Mouse (Mus musculus) heart, embryonic 12.5 days (tissue): Measurements from ENCODE around the gene Ebf1. TPM values are rescaled to one million over a fixed set of nuclear protein-coding genes. Genes with fewer than 3 reads are reported as not detected.

Experiments
- ATAC-seq: fragments of 200-750 bp; cut with Nextera tagmentation; 2 replicates; pipeline ENCODE4 v1.8.0; 2017; ENCODE audit warnings: moderate TSS enrichment, moderate library complexity; ENCODE audit not compliant: insufficient number of reproducible peaks, low FRiP score
- H3K27ac ChIP-seq: fragments of 300-500 bp; sonication (generic); 2 replicates; pipeline ENCODE4 v1.5.1; 2016; ENCODE audit warnings: mild to moderate bottlenecking, moderate library complexity; ENCODE audit not compliant: poor library complexity, severe bottlenecking
- H3K27me3 ChIP-seq: fragments of 300-500 bp; sonication (generic); replicated peaks from 2 replicates; pipeline ENCODE4 v1.6.1; 2016; ENCODE audit warnings: mild to moderate bottlenecking, moderate library complexity
- H3K36me3 ChIP-seq: fragments of 300-500 bp; sonication (generic); 2 replicates; pipeline ENCODE4 v1.6.1; 2016; ENCODE audit warnings: mild to moderate bottlenecking, moderate library complexity
- H3K4me1 ChIP-seq: fragments of 300-500 bp; sonication (generic); replicated peaks from 2 replicates; pipeline ENCODE4 v1.6.1; 2016; ENCODE audit warnings: mild to moderate bottlenecking
- H3K4me2 ChIP-seq: fragments of 300-500 bp; sonication (generic); 2 replicates; pipeline ENCODE4 v1.6.1; 2016; ENCODE audit warnings: mild to moderate bottlenecking, moderate library complexity
- H3K4me3 ChIP-seq: fragments of 300-500 bp; sonication (generic); 2 replicates; pipeline ENCODE4 v1.5.1; 2016; ENCODE audit warnings: mild to moderate bottlenecking
- H3K9ac ChIP-seq: fragments of 300-500 bp; sonication (generic); 2 replicates; pipeline ENCODE4 v1.6.1; 2016; ENCODE audit warnings: mild to moderate bottlenecking, moderate library complexity
- H3K9me3 ChIP-seq: fragments of 300-500 bp; sonication (generic); replicated peaks from 2 replicates; pipeline ENCODE4 v1.6.1; 2016; ENCODE audit warnings: mild to moderate bottlenecking, moderate library complexity
- WGBS: fragments of 180-500 bp; shearing (Covaris S2); methylation state at CpG from one replicate; pipeline ENCODE4 v1.1.7; 2016; 5-methylcytosine and 5-hydroxymethylcytosine counted together
- polyA plus RNA-seq: library from polyadenylated mRNA; unstranded; fragments of >200 nt; fragmentation: Nextera tagmentation; extraction: Ambion mirVana; gene quantifications from 2 replicates; pipeline ENCODE4 v1.2.1, GENCODE M21; 2016

The Ebf1 gene
- polyA plus RNA-seq, 1 experiment from 2014 or later, result 13.9 TPM

GRCm38 (mm10) chr11:44946618-44947017 lies 329.5 kb downstream of the Ebf1 start:
- no peak overlapping the region for H3K9ac ChIP-seq
- no peak overlapping the region for H3K4me2 ChIP-seq
- no peak overlapping the region for H3K27ac ChIP-seq
- ATAC-seq, result no peak
- no peaks in the 10 kb centered on the region for H3K9me3 ChIP-seq
- no peaks in the 10 kb centered on the region for H3K27me3 ChIP-seq
- H3K4me3 ChIP-seq, result no peak overlapping the region
- WGBS, result 80% methylated on average over 3 of the region's 3 CpGs
- H3K4me1 ChIP-seq, result no peaks in the 10 kb centered on the region
- no peaks in the 10 kb centered on the region for H3K36me3 ChIP-seq

GRCm38 (mm10) chr11:44948541-44948940 lies 331.4 kb downstream of the Ebf1 start:
- H3K27ac ChIP-seq, result no peak overlapping the region
- no peak overlapping the region for H3K4me3 ChIP-seq
- no peak overlapping the region for H3K9ac ChIP-seq
- H3K4me2 ChIP-seq, result no peak overlapping the region
- 82% methylated on average over 6 of the region's 6 CpGs for WGBS
- no peaks in the 10 kb centered on the region for H3K27me3 ChIP-seq
- ATAC-seq, result no peak
- no peaks in the 10 kb centered on the region for H3K36me3 ChIP-seq
- no peaks in the 10 kb centered on the region for H3K4me1 ChIP-seq
- no peaks in the 10 kb centered on the region for H3K9me3 ChIP-seq

- ATAC-seq, result no peak
- WGBS, result 63% methylated on average over 3 of the region's 3 CpGs
Observed at GRCm38 (mm10) chr11:44949140-44949539, 332.0 kb downstream of the Ebf1 start.

DNA sequence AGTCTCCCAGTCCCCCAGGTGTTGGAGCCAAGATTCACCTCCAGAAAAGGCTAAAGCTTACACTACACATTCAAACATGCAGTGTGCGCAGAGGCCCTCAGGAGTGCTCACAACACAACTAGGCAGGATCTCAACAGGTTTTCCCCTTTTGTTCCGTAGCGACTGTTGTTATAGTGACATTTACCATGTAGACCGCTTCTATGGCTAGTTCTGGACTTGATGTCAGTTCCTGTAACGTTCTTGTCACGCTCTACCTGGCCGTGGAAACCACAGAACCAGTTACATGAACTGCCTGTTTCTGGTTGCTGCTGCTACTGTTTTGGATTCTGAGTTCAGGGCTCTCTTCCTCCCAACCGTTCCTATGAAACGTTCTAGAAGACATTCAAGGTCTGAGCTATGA lies 333.2 kb downstream of the Ebf1 start:
- Histone ChIP-seq H3K9ac (no peak overlapping the region), H3K4me1 (no peaks in the 10 kb centered on the region), H3K36me3 (no peaks in the 10 kb centered on the region), H3K27ac (no peak overlapping the region), H3K4me3 (no peak overlapping the region), H3K9me3 (no peaks in the 10 kb centered on the region), H3K4me2 (no peak overlapping the region), H3K27me3 (no peaks in the 10 kb centered on the region)
- 87% methylated on average over 9 of the region's 9 CpGs for WGBS
- ATAC-seq, result no peak

More at GRCm38 (mm10) chr11:44949140-44949539, 332.0 kb downstream of the Ebf1 start:
- Histone ChIP-seq H3K4me2 (no peak overlapping the region), H3K9me3 (no peaks in the 10 kb centered on the region), H3K4me1 (no peaks in the 10 kb centered on the region), H3K9ac (no peak overlapping the region), H3K27ac (no peak overlapping the region), H3K4me3 (no peak overlapping the region), H3K36me3 (no peaks in the 10 kb centered on the region), H3K27me3 (no peaks in the 10 kb centered on the region)

- H3K4me3 ChIP-seq, result no peak overlapping the region
- no peaks in the 10 kb centered on the region for H3K4me1 ChIP-seq
- WGBS, result 65% methylated on average over 4 of the region's 4 CpGs
- H3K27me3 ChIP-seq, result no peaks in the 10 kb centered on the region
- no peak overlapping the region for H3K27ac ChIP-seq
- no peak overlapping the region for H3K4me2 ChIP-seq
- no peak overlapping the region for H3K9ac ChIP-seq
- ATAC-seq, result no peak
- H3K36me3 ChIP-seq, result no peaks in the 10 kb centered on the region
- no peaks in the 10 kb centered on the region for H3K9me3 ChIP-seq
Observed at GRCm38 (mm10) chr11:44951506-44951905, 334.4 kb downstream of the Ebf1 start.

DNA sequence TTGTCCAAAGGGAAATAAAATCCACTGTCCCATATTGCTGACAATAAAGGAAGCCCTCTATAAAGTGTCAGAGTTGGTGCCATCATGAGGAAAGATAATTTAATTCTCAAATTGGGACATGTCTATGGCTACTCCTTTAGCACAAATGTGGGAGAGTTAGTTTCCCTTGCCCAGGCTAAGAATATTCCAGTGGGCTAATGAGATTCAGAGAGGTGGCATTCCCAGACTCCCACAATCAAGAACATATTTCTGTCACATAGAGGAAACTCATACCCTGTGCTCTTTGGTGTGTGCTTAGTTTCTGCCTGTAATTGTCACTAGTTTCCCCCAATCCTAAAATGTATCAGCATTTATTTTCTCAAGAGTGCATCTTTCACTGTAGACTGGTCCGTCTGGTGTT lies 336.2 kb downstream of the Ebf1 start:
- no peak overlapping the region for H3K4me3 ChIP-seq
- no peak overlapping the region for H3K4me2 ChIP-seq
- H3K36me3 ChIP-seq, result no peaks in the 10 kb centered on the region
- no peaks in the 10 kb centered on the region for H3K4me1 ChIP-seq
- no peak overlapping the region for H3K9ac ChIP-seq
- no peak for ATAC-seq
- H3K27ac ChIP-seq, result no peak overlapping the region
- H3K27me3 ChIP-seq, result no peaks in the 10 kb centered on the region
- H3K9me3 ChIP-seq, result no peaks in the 10 kb centered on the region
- WGBS, result 75% methylated on average over 1 of the region's 1 CpGs

DNA sequence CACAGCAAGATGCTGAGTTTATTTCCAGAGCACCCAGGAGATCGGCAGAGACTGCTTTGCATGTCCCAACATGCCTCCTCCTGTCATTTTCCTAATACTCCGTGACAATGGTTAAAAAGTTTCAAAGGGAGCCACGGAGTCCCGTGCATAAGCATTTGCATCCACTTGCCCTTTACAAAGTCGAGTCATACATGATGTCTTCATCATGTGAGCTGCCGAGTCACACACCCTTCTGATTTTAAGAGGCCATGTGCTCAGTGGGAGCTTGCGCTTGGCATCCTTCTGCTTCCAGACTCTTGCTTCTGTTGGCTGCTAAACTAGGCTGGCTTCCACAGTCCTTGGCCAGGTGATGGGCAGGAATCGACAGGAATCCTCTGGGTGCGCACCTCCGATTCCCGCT lies 336.7 kb downstream of the Ebf1 start:
- Histone ChIP-seq H3K36me3 (no peaks in the 10 kb centered on the region), H3K27me3 (no peaks in the 10 kb centered on the region), H3K9me3 (no peaks in the 10 kb centered on the region), H3K4me2 (no peak overlapping the region), H3K9ac (no peak overlapping the region), H3K27ac (no peak overlapping the region), H3K4me1 (no peaks in the 10 kb centered on the region), H3K4me3 (no peak overlapping the region)
- no peak for ATAC-seq
- WGBS, result 81% methylated on average over 11 of the region's 11 CpGs

GRCm38 (mm10) chr11:44954362-44954761 lies 337.2 kb downstream of the Ebf1 start:
- Histone ChIP-seq H3K27me3 (no peaks in the 10 kb centered on the region), H3K4me2 (no peak overlapping the region), H3K36me3 (no peaks in the 10 kb centered on the region), H3K9me3 (no peaks in the 10 kb centered on the region), H3K9ac (no peak overlapping the region), H3K27ac (no peak overlapping the region), H3K4me1 (no peaks in the 10 kb centered on the region), H3K4me3 (no peak overlapping the region)
- 82% methylated on average over 7 of the region's 7 CpGs for WGBS
- ATAC-seq, result no peak

DNA sequence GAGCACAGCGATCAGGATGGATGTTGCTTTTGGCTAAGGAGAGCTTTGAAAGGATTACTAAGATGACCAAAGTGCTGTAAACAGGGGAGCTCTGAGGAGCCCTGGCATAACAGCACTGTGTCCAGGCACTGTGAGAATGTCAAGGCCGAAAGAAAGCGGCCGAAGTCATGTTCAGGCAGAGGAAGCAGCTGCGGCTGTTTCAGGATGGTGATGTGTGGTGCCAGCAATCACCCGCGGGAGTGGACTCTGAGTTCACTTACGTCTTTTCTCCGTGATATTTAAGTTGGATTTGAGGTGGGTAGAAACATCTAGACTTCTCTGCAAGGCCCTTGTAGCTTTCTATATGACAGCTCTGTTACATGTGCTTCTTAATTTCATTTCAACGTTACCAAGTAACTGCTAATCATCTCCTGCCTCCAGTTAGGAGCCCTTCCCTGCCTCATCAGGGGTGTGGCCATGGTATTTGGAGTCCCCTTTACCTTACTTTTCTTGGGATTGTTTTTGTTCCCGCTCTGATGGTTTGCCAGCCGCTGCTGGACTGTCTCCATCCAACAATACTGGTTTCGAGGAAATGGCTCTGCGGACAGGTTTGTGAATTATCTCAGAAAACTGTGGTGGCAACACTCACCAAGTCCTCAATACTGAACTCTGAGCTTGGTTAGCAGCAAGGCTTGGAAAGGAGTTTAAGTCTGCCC lies 345.8 kb downstream of the Ebf1 start:
- no peak for ATAC-seq
- Histone ChIP-seq H3K4me3 (no peak overlapping the region), H3K27ac (no peak overlapping the region), H3K27me3 (no peaks in the 10 kb centered on the region), H3K36me3 (no peaks in the 10 kb centered on the region), H3K4me2 (no peak overlapping the region), H3K4me1 (no peaks in the 10 kb centered on the region), H3K9ac (no peak overlapping the region), H3K9me3 (no peaks in the 10 kb centered on the region)
- WGBS, result 77% methylated on average over 14 of the region's 14 CpGs

- Histone ChIP-seq H3K9me3 (no peaks in the 10 kb centered on the region), H3K9ac (no peak overlapping the region), H3K4me2 (no peak overlapping the region), H3K27ac (no peak overlapping the region), H3K4me3 (no peak overlapping the region), H3K4me1 (no peaks in the 10 kb centered on the region), H3K27me3 (no peaks in the 10 kb centered on the region), H3K36me3 (no peaks in the 10 kb centered on the region)
- WGBS, result 64% methylated on average over 4 of the region's 4 CpGs
- no peak for ATAC-seq
Observed at GRCm38 (mm10) chr11:44969011-44969410, 351.9 kb downstream of the Ebf1 start.

DNA sequence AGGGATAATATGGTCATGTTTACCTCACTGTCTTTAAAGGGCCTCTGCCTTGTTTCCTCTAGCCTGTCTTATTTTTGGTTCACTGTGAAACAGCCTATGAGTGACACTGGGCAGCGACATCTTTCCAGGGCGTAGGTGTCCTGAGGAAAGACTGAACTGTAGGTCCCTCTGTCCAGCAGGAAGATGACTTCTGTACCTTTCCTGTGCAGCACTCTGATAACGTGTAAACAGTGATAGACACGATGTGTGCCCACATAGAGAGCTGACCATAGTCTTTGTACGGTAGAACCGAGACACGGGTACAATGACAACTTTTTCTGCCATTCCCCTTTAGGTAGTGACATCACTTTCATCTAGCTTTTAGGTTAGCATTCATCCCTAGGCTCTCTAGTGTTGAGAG lies 357.2 kb downstream of the Ebf1 start:
- H3K4me3 ChIP-seq, result no peak overlapping the region
- H3K27ac ChIP-seq, result no peak overlapping the region
- H3K4me1 ChIP-seq, result peaks cover 12% of the 10 kb centered on the region; the same call in 1 of the 2 replicates
- H3K36me3 ChIP-seq, result no peaks in the 10 kb centered on the region
- 79% methylated on average over 7 of the region's 7 CpGs for WGBS
- H3K9ac ChIP-seq, result no peak overlapping the region
- no peaks in the 10 kb centered on the region for H3K9me3 ChIP-seq
- H3K4me2 ChIP-seq, result no peak overlapping the region
- H3K27me3 ChIP-seq, result no peaks in the 10 kb centered on the region
- ATAC-seq, result no peak

GRCm38 (mm10) chr11:44975151-44975550 lies 358.0 kb downstream of the Ebf1 start:
- H3K36me3 ChIP-seq, result no peaks in the 10 kb centered on the region
- H3K9ac ChIP-seq, result no peak overlapping the region
- no peak overlapping the region for H3K27ac ChIP-seq
- H3K9me3 ChIP-seq, result no peaks in the 10 kb centered on the region
- WGBS, result 46% methylated on average over 2 of the region's 2 CpGs
- no peak for ATAC-seq
- no peak overlapping the region for H3K4me3 ChIP-seq
- H3K4me2 ChIP-seq, result no peak overlapping the region
- no peaks in the 10 kb centered on the region for H3K27me3 ChIP-seq
- peaks cover 15% of the 10 kb centered on the region; the same call in 1 of the 2 replicates for H3K4me1 ChIP-seq
